Mouse (Mus musculus) limb, embryonic 10.5 days (tissue): ENCODE measurements around the gene Dhx15. TPM values are rescaled to one million over a fixed set of nuclear protein-coding genes. Genes with fewer than 3 reads are reported as not detected.
A peak's percentile ranks its signal among the peaks of the same experiment; 100 is the strongest.
"Not testable (repeated sequence)": the region's sequence is repeated elsewhere in the genome, so short reads cannot be mapped to it uniquely, and the experiment has no call there.

Experiments used
- DNase-seq: peaks from one replicate; pipeline ENCODE4 v3.0.0-alpha.2; 2017; ENCODE audit warnings: low spot score
- H3K27ac ChIP-seq: fragments of 300-500 bp; sonication (generic); 2 replicates; pipeline ENCODE4 v1.5.1; 2016; ENCODE audit warnings: mild to moderate bottlenecking
- H3K27me3 ChIP-seq: fragments of 300-500 bp; sonication (generic); 2 replicates; pipeline ENCODE4 v1.6.1; 2016; ENCODE audit warnings: low read depth, mild to moderate bottlenecking; ENCODE audit not compliant: poor library complexity, severe bottlenecking
- H3K36me3 ChIP-seq: fragments of 300-500 bp; sonication (generic); 2 replicates; pipeline ENCODE4 v1.6.1; 2016; ENCODE audit warnings: mild to moderate bottlenecking, moderate library complexity
- H3K4me1 ChIP-seq: fragments of 300-500 bp; sonication (generic); 2 replicates; pipeline ENCODE4 v1.6.1; 2016
- H3K4me3 ChIP-seq: fragments of 300-500 bp; sonication (generic); 2 replicates; pipeline ENCODE4 v1.5.1; 2016; ENCODE audit warnings: mild to moderate bottlenecking, moderate library complexity
- H3K9me3 ChIP-seq: fragments of 300-500 bp; sonication (generic); replicated peaks from 2 replicates; pipeline ENCODE4 v1.6.1; 2016; ENCODE audit warnings: mild to moderate bottlenecking
- WGBS: fragments of 180-500 bp; shearing (Covaris S2); methylation state at CpG from one replicate; pipeline ENCODE4 v1.1.7; 2016; 5-methylcytosine and 5-hydroxymethylcytosine counted together
- polyA plus RNA-seq: library from polyadenylated mRNA; unstranded; fragments of >200 nt; fragmentation: Nextera tagmentation; extraction: Ambion mirVana; gene quantifications from 2 replicates; pipeline ENCODE4 v1.2.1, GENCODE M21; 2016

The Dhx15 gene
- polyA plus RNA-seq: 214 and 221 TPM in 2 replicates

DNA sequence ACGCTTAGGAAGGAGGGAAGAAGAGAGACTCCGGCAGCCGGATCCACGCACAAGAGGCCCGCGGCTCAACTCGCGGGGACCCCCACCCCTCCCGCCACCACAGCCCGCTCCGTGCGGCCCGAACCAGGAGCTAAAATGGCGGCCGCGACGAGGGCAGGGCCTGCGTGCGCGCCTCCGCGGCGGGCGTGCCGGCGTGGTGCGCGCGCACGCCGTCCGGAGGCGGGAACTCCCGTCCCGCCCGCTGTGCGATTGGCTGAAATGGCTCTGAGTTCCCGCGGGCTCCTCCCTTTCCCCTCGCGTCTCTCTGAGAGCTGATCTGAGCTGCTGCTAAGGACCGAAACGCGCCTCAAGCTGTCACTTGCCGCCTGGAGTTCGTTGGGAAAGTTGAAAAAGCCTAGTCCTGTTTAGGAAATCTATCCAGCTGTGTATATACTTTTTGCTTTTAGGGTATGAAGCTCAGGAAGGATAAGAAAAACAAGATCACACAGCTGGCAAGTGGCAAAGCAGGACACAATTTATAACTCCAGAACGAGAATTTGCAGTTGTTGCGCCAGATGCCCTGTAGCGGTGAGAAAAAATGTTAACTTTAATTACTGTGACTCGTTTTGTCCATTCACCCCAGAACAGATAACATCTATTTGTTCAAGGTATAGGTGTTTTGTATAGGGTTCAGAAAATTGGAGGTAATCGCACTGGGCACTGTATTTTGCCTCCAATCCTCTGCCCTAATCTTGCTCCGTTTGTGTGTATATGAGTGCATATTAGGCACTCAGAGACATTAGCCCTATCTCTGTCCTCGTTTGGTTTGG is at the start of gene Dhx15:
Gene Dhx15 (minus strand): TSS at position 144 of the 809 bp plus-strand sequence.
- Histone ChIP-seq H3K36me3 (0 out of 2 replicates have a peak, but pooled peaks cover 3% of the 10 kb centered on the region), H3K9me3 (no peaks in the 10 kb centered on the region), H3K4me3 (peak within 1 kb of the TSS; percentile 98), H3K27me3 (no peaks in the 10 kb centered on the region), H3K27ac (peak within 1 kb of the TSS; percentile 99), H3K4me1 (peaks cover 19% of the 10 kb centered on the region)
- 2% methylated on average over 53 of the region's 53 CpGs for WGBS
- DNase-seq: peak; percentile 93

DNA sequence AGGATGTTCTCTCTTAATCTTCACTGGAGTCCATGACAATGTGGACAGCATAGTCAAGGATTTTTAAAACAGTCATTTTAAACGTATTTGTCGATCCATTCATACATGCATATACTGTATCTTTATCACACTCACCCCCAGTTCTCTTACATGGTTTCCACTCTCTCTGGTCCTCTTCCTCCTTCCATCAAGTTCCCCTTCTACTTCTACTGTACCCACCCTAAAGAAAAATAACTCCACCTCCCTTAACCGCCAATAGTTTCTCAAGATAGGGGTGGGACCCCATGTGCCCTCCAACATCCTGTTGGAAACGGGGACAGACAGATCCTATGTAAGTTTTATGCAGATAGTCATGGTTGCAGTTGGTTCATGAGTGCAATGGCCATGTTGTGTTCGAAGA is 48.6 kb upstream of the Dhx15 start:
- Histone ChIP-seq H3K9me3 (no peaks in the 10 kb centered on the region), H3K36me3 (no peaks in the 10 kb centered on the region), H3K27me3 (no peaks in the 10 kb centered on the region), H3K4me3 (no peak overlapping the region), H3K4me1 (peaks cover 9% of the 10 kb centered on the region), H3K27ac (no peak overlapping the region)
- no peak for DNase-seq
- 92% methylated on average over 5 of the region's 5 CpGs for WGBS

DNA sequence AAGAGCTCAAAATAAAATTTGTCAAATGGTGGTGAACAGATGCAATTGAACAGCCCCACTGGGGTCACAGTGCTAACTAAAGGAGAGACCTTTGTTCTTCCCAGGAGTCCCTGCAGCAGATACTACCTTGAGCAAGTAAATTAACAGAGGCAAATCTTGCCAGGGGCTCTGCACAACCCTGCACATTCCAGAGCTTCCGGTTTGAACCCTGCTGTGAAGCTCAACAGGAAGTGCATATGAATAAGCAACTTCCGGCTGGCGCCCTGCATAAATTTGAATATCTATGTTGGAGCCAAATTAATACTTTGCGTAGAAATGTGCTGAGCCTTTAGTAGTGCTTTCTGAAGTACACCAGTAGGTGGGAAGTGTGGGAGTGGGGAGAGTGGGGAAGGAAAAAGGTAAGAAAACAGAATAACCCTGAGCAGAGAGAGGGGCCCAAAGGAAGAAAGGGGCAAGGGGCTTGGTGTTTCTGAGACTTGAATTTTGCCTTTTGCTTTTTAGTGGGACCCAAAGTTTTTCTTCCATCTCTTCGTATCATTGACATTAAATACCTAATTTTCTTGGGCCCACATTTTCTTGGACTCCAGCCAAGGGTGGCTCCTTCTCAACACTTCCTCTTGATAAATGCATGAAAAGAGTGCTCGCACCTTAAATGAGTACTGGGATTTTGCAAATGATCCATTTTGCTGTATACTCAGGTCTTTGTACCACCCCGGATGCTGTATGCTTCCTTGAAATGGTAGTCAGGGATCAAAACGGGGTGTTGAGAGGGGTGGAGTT is 47.8 kb upstream of the Dhx15 start:
- Histone ChIP-seq H3K9me3 (no peaks in the 10 kb centered on the region), H3K4me1 (peaks cover 9% of the 10 kb centered on the region), H3K36me3 (no peaks in the 10 kb centered on the region), H3K27ac (no peak overlapping the region), H3K27me3 (no peaks in the 10 kb centered on the region), H3K4me3 (no peak overlapping the region)
- 80% methylated on average over 8 of the region's 8 CpGs for WGBS
- DNase-seq: no peak

DNA sequence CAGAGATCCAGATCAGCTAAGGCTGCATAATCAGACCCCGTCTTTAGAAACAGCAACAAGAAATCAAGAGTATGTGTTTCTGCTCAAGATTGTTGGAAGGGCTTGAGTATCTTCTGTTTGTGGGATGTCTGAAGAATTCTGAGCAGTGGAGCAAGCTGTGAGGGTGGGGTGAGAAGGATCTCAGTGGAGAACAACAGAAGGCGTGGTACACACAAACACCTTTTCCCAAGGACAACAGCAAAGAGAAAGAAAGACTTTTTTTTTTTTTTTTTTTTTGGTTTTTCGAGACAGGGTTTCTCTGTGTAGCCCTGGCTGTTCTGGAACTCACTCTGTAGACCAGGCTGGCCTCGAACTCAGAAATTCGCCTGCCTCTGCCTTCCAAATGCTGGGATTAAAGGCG is 46.3 kb upstream of the Dhx15 start:
- not testable (repeated sequence) for H3K4me3 ChIP-seq, H3K27ac ChIP-seq, H3K4me1 ChIP-seq, DNase-seq, H3K9me3 ChIP-seq, H3K36me3 ChIP-seq, H3K27me3 ChIP-seq
- 89% methylated on average over 6 of the region's 6 CpGs for WGBS

DNA sequence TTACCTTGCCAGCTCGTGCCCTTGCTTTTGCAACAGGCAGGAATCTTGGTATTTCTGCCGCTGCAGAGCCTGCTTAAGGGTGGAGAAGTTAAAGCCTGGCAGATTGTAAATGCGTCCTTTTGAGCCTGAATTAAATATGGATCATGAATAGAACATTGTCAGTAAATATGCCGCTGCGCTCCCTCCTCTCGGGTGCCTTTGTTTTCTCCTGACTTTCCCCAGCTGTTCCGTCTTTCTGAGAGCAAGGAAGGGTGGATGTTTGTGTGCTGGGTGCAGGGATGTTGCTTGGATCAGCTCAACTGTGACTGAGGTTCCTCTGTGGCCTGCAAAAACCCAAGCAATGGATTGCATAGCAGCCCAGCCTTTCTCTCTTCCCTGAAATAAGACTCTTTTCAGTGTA is 44.3 kb upstream of the Dhx15 start:
- H3K27ac ChIP-seq: no peak overlapping the region
- no peaks in the 10 kb centered on the region for H3K36me3 ChIP-seq
- H3K4me1 ChIP-seq: peaks cover 9% of the 10 kb centered on the region
- DNase-seq: no peak
- H3K27me3 ChIP-seq: no peaks in the 10 kb centered on the region
- H3K4me3 ChIP-seq: no peak overlapping the region
- H3K9me3 ChIP-seq: no peaks in the 10 kb centered on the region
- WGBS: 80% methylated on average over 7 of the region's 7 CpGs

DNA sequence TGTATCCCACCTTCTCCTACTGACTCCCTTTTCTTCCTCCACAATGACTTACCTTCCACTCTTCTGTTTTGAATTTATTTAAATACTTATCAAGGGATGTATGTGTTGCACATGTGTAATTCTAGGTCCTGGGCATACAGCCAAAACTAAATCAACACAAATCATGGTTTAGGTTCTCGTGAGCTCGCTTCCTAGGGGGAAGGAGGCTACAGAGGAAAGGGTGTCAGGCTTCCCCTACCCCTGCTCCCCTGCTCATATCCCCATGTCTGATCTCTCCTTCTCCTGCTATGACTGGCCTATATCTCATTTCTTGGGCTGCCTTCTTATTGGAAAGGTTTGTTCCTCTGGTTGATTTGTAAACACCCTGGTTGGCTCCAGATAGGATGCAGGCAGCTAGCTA is 43.6 kb upstream of the Dhx15 start:
- H3K36me3 ChIP-seq: no peaks in the 10 kb centered on the region
- peaks cover 9% of the 10 kb centered on the region for H3K4me1 ChIP-seq
- 95% methylated on average over 2 of the region's 2 CpGs for WGBS
- no peak overlapping the region for H3K27ac ChIP-seq
- no peaks in the 10 kb centered on the region for H3K9me3 ChIP-seq
- H3K4me3 ChIP-seq: no peak overlapping the region
- no peak for DNase-seq
- H3K27me3 ChIP-seq: no peaks in the 10 kb centered on the region

DNA sequence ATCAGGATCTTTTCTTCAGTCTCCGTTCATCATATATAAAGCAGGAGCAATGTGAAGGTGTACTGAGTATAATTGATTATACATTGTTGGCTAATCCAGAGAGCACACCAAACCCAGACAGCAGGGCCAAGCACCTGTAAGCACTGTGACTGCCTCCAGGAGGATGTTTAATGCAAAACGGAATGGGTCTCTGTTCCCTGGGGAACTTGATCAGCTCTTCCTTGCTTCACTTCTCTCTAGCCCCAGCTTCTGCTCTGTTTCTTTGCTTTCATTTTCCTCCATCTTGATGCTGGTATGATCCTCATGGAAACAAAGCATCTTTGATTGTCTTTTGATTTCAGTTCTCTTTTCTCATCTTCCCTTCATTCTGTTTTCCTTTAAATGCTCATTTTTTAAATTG is 42.3 kb upstream of the Dhx15 start:
- no peaks in the 10 kb centered on the region for H3K27me3 ChIP-seq
- no peak for DNase-seq
- H3K4me3 ChIP-seq: no peak overlapping the region
- H3K4me1 ChIP-seq: peaks cover 3% of the 10 kb centered on the region
- H3K9me3 ChIP-seq: no peaks in the 10 kb centered on the region
- H3K27ac ChIP-seq: no peak overlapping the region
- WGBS: 76% methylated on average over 2 of the region's 2 CpGs
- H3K36me3 ChIP-seq: no peaks in the 10 kb centered on the region

DNA sequence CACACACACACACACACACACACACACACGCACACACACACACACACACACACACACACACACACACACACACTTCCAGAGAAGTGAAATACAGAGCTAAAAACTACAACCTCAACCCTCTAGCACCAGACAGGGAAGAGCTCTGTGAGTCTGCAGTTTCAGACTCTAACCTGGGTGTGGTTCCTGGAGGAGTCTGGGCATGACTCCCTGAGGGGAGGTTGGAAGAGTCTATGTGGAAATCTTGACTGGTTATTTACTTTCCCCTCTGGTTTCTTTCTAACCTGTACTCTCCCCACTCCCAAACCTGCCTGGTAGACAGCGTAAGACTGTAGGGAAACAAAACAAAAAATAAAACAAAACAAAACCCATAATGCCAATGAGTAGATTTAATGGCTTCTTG is 41.9 kb upstream of the Dhx15 start:
- Histone ChIP-seq H3K36me3 (no peaks in the 10 kb centered on the region), H3K4me3 (no peak overlapping the region), H3K9me3 (no peaks in the 10 kb centered on the region), H3K27me3 (no peaks in the 10 kb centered on the region), H3K4me1 (no peaks in the 10 kb centered on the region), H3K27ac (no peak overlapping the region)
- 82% methylated on average over 2 of the region's 2 CpGs for WGBS
- no peak for DNase-seq

DNA sequence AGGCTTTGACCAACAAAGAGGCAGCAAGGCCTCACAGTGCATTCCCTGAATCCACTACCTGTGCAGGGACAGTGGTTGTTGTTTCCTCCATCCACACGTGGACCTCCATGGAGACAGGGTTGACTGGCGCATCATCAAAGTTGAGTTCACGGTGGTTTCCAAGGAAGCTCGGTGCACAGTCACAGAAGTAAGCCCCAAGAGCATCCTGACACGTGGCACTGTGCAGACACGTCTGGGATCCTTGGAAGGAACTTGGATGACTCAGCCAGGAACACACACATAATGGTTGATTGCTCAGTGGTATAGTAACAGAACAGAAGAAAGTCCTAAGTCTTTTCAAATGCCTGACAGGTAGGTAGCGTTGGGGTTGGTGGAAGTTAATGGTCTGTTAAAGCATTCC is 40.2 kb upstream of the Dhx15 start:
- H3K4me1 ChIP-seq: no peaks in the 10 kb centered on the region
- H3K27ac ChIP-seq: no peak overlapping the region
- no peaks in the 10 kb centered on the region for H3K9me3 ChIP-seq
- no peak overlapping the region for H3K4me3 ChIP-seq
- no peak for DNase-seq
- H3K36me3 ChIP-seq: no peaks in the 10 kb centered on the region
- no peaks in the 10 kb centered on the region for H3K27me3 ChIP-seq
- 93% methylated on average over 7 of the region's 7 CpGs for WGBS

DNA sequence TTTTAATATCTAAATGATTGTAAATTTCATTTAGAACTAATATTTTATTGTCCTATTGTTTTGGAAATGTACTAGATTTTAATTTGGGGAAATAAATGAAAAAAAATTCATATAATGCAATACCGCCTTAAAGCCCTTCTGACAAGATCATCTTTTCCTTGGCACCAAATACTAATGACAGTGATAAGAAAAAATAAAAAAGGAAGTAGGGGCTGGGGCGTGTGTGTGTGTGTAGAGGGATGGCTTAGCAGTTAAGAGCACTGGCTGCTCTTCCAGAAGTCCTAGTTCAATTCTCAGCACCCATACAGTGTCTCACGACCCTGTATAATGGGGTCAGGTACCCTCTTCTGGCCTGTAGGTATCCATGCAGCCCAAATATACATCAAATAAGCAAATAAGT is 36.4 kb upstream of the Dhx15 start:
- WGBS: 94% methylated on average over 3 of the region's 3 CpGs

DNA sequence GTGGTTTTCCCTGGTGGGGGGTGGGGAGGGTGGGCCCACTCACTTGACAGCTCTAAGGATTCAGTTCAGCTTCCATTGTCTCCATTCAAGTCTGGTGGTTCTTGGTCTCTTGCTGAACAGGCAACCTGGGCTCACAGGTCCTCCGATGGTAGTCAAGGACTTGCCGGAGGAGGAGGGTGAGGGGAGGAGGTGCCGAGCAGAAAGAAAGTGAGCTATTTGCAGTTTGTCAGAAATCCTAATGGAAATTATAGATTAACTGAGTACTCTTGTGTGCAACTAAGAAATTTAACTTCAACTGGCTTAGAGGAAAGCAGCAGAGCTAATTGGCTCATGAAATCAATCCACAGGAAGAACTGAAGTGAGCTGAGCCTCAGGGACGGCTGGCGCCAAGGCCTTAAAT is 31.3 kb upstream of the Dhx15 start:
- 92% methylated on average over 5 of the region's 5 CpGs for WGBS
- Histone ChIP-seq H3K36me3 (no peaks in the 10 kb centered on the region), H3K27ac (no peak overlapping the region), H3K4me3 (no peak overlapping the region), H3K4me1 (peaks cover 20% of the 10 kb centered on the region), H3K9me3 (no peaks in the 10 kb centered on the region), H3K27me3 (no peaks in the 10 kb centered on the region)
- no peak for DNase-seq

More for the DNA sequence above, 36.4 kb upstream of the Dhx15 start:
- H3K27ac ChIP-seq: no peak overlapping the region
- H3K27me3 ChIP-seq: no peaks in the 10 kb centered on the region
- no peaks in the 10 kb centered on the region for H3K36me3 ChIP-seq
- no peaks in the 10 kb centered on the region for H3K9me3 ChIP-seq
- DNase-seq: no peak
- H3K4me1 ChIP-seq: no peaks in the 10 kb centered on the region
- no peak overlapping the region for H3K4me3 ChIP-seq

DNA sequence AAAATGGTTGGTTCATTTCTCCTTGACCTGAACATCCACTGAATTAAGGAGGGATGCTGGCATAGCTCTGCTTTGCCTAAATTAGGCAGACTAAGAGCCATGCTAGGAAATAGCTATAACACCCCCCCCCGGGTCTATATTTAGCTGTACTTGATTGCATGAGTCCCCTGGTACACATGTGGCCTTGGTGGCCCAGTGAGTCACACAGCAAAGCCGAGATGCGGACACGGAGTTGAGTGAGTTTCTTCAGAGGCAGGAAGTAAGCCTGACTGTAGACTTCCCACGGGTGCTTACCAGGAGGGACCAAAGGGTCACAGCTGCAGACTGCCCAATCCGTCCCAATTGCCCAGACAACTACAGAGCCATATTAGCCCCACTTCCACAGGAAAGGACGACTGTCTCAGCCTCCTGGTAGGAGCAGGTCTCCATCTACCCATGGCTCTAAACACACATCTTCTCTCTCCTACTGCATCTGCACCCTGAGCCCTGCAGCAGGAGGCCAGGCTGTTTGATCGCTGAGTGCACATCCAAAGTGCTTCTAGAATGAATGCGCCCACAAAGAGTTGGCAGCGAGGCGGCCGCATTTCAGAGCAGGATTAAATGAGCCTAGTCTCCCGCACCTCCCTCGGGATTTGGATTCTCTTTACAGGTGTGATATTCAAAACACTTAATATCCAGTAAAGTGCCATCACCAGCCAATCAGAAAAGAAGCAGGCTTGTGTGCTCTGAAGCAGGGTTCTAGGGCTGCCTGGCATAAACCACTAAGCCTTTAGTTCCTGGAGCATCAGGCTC is 29.9 kb upstream of the Dhx15 start:
- Histone ChIP-seq H3K9me3 (no peaks in the 10 kb centered on the region), H3K27me3 (no peaks in the 10 kb centered on the region), H3K4me1 (peaks cover 27% of the 10 kb centered on the region), H3K36me3 (no peaks in the 10 kb centered on the region), H3K27ac (no peak overlapping the region), H3K4me3 (no peak overlapping the region)
- WGBS: 76% methylated on average over 14 of the region's 14 CpGs
- no peak for DNase-seq

DNA sequence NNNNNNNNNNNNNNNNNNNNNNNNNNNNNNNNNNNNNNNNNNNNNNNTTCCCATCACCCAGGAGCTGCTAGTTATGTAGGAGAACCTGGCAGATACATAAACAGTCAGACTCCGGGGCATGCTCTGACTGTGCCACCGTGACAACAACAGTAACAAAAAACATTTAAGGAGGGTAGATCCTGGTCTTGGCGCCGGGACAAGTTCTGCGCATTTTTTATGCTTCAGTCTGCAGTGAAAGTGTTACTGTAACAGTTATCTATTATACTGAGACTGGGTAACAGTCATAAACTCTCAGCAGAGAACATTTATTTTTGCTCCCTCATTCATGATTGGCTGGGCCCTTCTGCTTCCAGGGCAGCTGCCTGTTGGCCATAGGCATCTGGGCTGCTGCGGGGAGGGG is 27.9 kb upstream of the Dhx15 start:
- Histone ChIP-seq H3K9me3 (no peaks in the 10 kb centered on the region), H3K4me1 (peaks cover 27% of the 10 kb centered on the region), H3K27me3 (no peaks in the 10 kb centered on the region), H3K27ac (no peak overlapping the region; the same call in 1 of the 2 replicates), H3K4me3 (no peak overlapping the region), H3K36me3 (no peaks in the 10 kb centered on the region)
- WGBS: 88% methylated on average over 6 of the region's 6 CpGs
- DNase-seq: no peak
